Mouse (Mus musculus): ENCODE measurements at regions not wholly inside any gene's neighbourhood (a gene's known extent, or its start where the extent isn't known, plus 50 kb on each side); places are given as distances from the start of the nearest gene placed in this dataset.

GRCm38 (mm10) chr17:85776876-85777275, 88.8 kb upstream of the Six2 start:
- TF ChIP-seq CTCF (IDR thresholded peaks at IDR 0.05; ENCODE audit: borderline replicate concordance, insufficient read depth, low read depth, low read length) = no peak
- no peak for TF ChIP-seq POLR2A (IDR thresholded peaks at IDR 0.05; ENCODE audit: borderline replicate concordance, insufficient read depth, low read length)

Measured in cerebellum, adult 2 months (tissue).